Mouse (Mus musculus) stomach, postnatal 0 days (tissue): ENCODE measurements at regions not wholly inside any gene's neighbourhood (a gene's known extent, or its start where the extent isn't known, plus 50 kb on each side); places are given as distances from the start of the nearest gene placed in this dataset.

Experiments used
- ATAC-seq: fragments of 200-750 bp; cut with Nextera tagmentation; 2 replicates; pipeline ENCODE4 v1.8.0; 2017; ENCODE audit not compliant: low FRiP score, low TSS enrichment
- DNase-seq: peaks from one replicate; pipeline ENCODE4 v3.0.0-alpha.2; 2016; ENCODE audit warnings: low spot score
- H3K27ac ChIP-seq: fragments of 300-500 bp; sonication (generic); replicated peaks from 2 replicates; pipeline ENCODE4 v1.5.1; 2014; ENCODE audit warnings: mild to moderate bottlenecking, control low read depth
- H3K27me3 ChIP-seq: fragments of 300-500 bp; sonication (generic); 2 replicates; pipeline ENCODE4 v1.6.1; 2014; ENCODE audit warnings: low read length; ENCODE audit not compliant: control insufficient read depth, insufficient read depth
- H3K36me3 ChIP-seq: fragments of 300-500 bp; sonication (generic); 2 replicates; pipeline ENCODE4 v1.6.1; 2014; ENCODE audit warnings: low read length, mixed read lengths; ENCODE audit not compliant: control insufficient read depth, insufficient read depth
- H3K4me1 ChIP-seq: fragments of 300-500 bp; sonication (generic); replicated peaks from 2 replicates; pipeline ENCODE4 v1.6.1; 2014; ENCODE audit warnings: antibody characterized with exemption; ENCODE audit not compliant: control insufficient read depth, insufficient read depth
- H3K4me2 ChIP-seq: fragments of 300-500 bp; sonication (generic); replicated peaks from 2 replicates; pipeline ENCODE4 v1.6.1; 2014; ENCODE audit warnings: low read depth, mild to moderate bottlenecking, control low read depth, moderate library complexity
- H3K4me3 ChIP-seq: fragments of 300-500 bp; sonication (generic); 2 replicates; pipeline ENCODE4 v1.5.1; 2014; ENCODE audit warnings: low read depth, low read length, control low read depth
- H3K9ac ChIP-seq: fragments of 300-500 bp; sonication (generic); 2 replicates; pipeline ENCODE4 v1.6.1; 2014; ENCODE audit warnings: mild to moderate bottlenecking, low read length, control low read depth, mixed read lengths
- H3K9me3 ChIP-seq: fragments of 300-500 bp; sonication (generic); 2 replicates; pipeline ENCODE4 v1.6.1; 2016; ENCODE audit warnings: low read length; ENCODE audit not compliant: control insufficient read depth
- CTCF ChIP-seq: IDR thresholded peaks from 2 replicates; pipeline ENCODE4 v1.5.1; 2016; ENCODE audit warnings: antibody characterized with exemption, low read depth, mild to moderate bottlenecking, moderate library complexity
- EP300 ChIP-seq: optimal IDR thresholded peaks from 2 replicates; pipeline ENCODE3; 2016; ENCODE audit warnings: antibody characterized with exemption
- WGBS: fragments of 180-500 bp; shearing (Covaris S2); extraction: QIAGEN DNeasy Blood & Tissue Kit; methylation state at CpG from one replicate; pipeline ENCODE4 v1.1.7; 2014; 5-methylcytosine and 5-hydroxymethylcytosine counted together

- no peak for ATAC-seq
- TF ChIP-seq EP300 (no peak), CTCF (no peak)
- no peaks in the 10 kb centered on the region for H3K36me3 ChIP-seq
- H3K9ac ChIP-seq, result no peak overlapping the region
- H3K4me2 ChIP-seq, result no peak overlapping the region
- H3K9me3 ChIP-seq, result no peaks in the 10 kb centered on the region
- no peak overlapping the region for H3K4me3 ChIP-seq
- DNase-seq, result no peak
- H3K4me1 ChIP-seq, result no peaks in the 10 kb centered on the region
- 68% methylated on average over 3 of the region's 3 CpGs for WGBS
- no peak overlapping the region for H3K27ac ChIP-seq
- H3K27me3 ChIP-seq, result no peaks in the 10 kb centered on the region; the same call in 1 of the 2 replicates
Measured at GRCm38 (mm10) chr9:118390679-118391078, 87.3 kb upstream of the Eomes start.

GRCm38 (mm10) chr9:118391715-118392114 is 86.3 kb upstream of the Eomes start:
- Histone ChIP-seq H3K4me2 (no peak overlapping the region), H3K36me3 (no peaks in the 10 kb centered on the region), H3K4me3 (no peak overlapping the region), H3K9me3 (no peaks in the 10 kb centered on the region), H3K4me1 (no peaks in the 10 kb centered on the region), H3K27ac (no peak overlapping the region), H3K27me3 (no peaks in the 10 kb centered on the region; the same call in 1 of the 2 replicates), H3K9ac (no peak overlapping the region)
- WGBS, result 67% methylated on average over 7 of the region's 7 CpGs
- ATAC-seq (no peak), DNase-seq (no peak)
- TF ChIP-seq EP300 (no peak), CTCF (no peak)

GRCm38 (mm10) chr9:118392796-118393195 is 85.2 kb upstream of the Eomes start:
- Histone ChIP-seq H3K27ac (no peak overlapping the region), H3K9me3 (no peaks in the 10 kb centered on the region), H3K27me3 (no peaks in the 10 kb centered on the region), H3K4me3 (no peak overlapping the region), H3K36me3 (no peaks in the 10 kb centered on the region), H3K4me1 (no peaks in the 10 kb centered on the region), H3K4me2 (no peak overlapping the region), H3K9ac (no peak overlapping the region)
- ATAC-seq, result no peak
- WGBS, result 73% methylated on average over 1 of the region's 1 CpGs
- no peak for DNase-seq
- TF ChIP-seq EP300, result no peak

GRCm38 (mm10) chr9:118393567-118393966 is 84.4 kb upstream of the Eomes start:
- H3K9me3 ChIP-seq, result no peaks in the 10 kb centered on the region
- no peaks in the 10 kb centered on the region for H3K4me1 ChIP-seq
- no peak for ATAC-seq
- DNase-seq, result no peak
- 30% methylated on average over 4 of the region's 4 CpGs for WGBS
- no peak overlapping the region for H3K4me3 ChIP-seq
- no peak overlapping the region for H3K27ac ChIP-seq
- TF ChIP-seq CTCF (no peak), EP300 (no peak)
- H3K36me3 ChIP-seq, result no peaks in the 10 kb centered on the region
- H3K27me3 ChIP-seq, result no peaks in the 10 kb centered on the region
- H3K4me2 ChIP-seq, result no peak overlapping the region
- H3K9ac ChIP-seq, result no peak overlapping the region

- DNase-seq (no peak), ATAC-seq (no peak)
- Histone ChIP-seq H3K4me1 (no peaks in the 10 kb centered on the region), H3K9ac (no peak overlapping the region), H3K9me3 (no peaks in the 10 kb centered on the region), H3K27ac (no peak overlapping the region), H3K27me3 (no peaks in the 10 kb centered on the region), H3K4me2 (no peak overlapping the region), H3K4me3 (no peak overlapping the region), H3K36me3 (no peaks in the 10 kb centered on the region)
- TF ChIP-seq EP300 (no peak), CTCF (no peak)
- 70% methylated on average over 2 of the region's 2 CpGs for WGBS
Measured at GRCm38 (mm10) chr9:118396425-118397053, 81.5 kb upstream of the Eomes start.

GRCm38 (mm10) chr9:118400520-118400919 is 77.5 kb upstream of the Eomes start:
- Histone ChIP-seq H3K27ac (no peak overlapping the region), H3K4me3 (no peak overlapping the region), H3K9me3 (no peaks in the 10 kb centered on the region), H3K27me3 (no peaks in the 10 kb centered on the region), H3K4me1 (no peaks in the 10 kb centered on the region), H3K4me2 (no peak overlapping the region), H3K36me3 (no peaks in the 10 kb centered on the region), H3K9ac (no peak overlapping the region)
- 90% methylated on average over 3 of the region's 3 CpGs for WGBS
- TF ChIP-seq CTCF (no peak), EP300 (no peak)
- ATAC-seq, result no peak
- DNase-seq, result no peak
